In genomic region chr1:54983339-54983738, GRCm38 (mm10) we compare ENCODE assay signal across 8 mouse cellular contexts. TPM values are rescaled to one million over a fixed set of nuclear protein-coding genes. Genes with fewer than 3 reads are reported as not detected.
DNase-seq lines count a peak whose midpoint lies in the region; ATAC-seq and TF ChIP-seq lines count a peak whose summit lies in the region.

No protein-coding gene starts in this region.

- no peak for ATAC-seq in inflammation-experienced regulatory T-cells, adult 6 months

- no peak overlapping the region for H3K4me3 ChIP-seq in E14TG2a.4 (replicated peaks; ENCODE audit: low read length)

- intact Hi-C loops in gastrocnemius, postnatal 14 days (cut with DNase I; ENCODE audit: low total_unique reads), result no loop called here

- no peaks in the 10 kb centered on the region for H3K9me3 ChIP-seq in E14TG2a.4 (ENCODE audit: low read length)

- peaks cover 13% of the 10 kb centered on the region; the same call in 1 of the 2 replicates for H3K4me1 ChIP-seq in E14TG2a.4 (replicated peaks; ENCODE audit: low read depth, low read length)

- TF ChIP-seq CTCF in E14TG2a.4 (conservative IDR thresholded peaks at IDR 0.05; ENCODE audit: low read length), result peak; percentile 35; the same call in 1 of the 2 replicates

- no peaks in the 10 kb centered on the region for H3K27me3 ChIP-seq in E14TG2a.4 (ENCODE audit: insufficient read depth, low read length)

- peak; percentile 27 for DNase-seq in layer of hippocampus, adult 11-12 months (ENCODE audit: low spot score)
- no peak for DNase-seq in layer of hippocampus, postnatal 10 days (ENCODE audit: low spot score in 2 of 2)
- peak; percentile 31 for DNase-seq in Muller cell, postnatal 12 days (ENCODE audit: inconsistent ontology term)
- DNase-seq in kidney, adult 9 months, result peak; percentile 59
- DNase-seq in urinary bladder, adult 2 months (ENCODE audit: low spot score), result no peak
- DNase-seq in gastrocnemius, postnatal 14 days, result no peak

- peaks cover 50% of the 10 kb centered on the region for H3K36me3 ChIP-seq in E14TG2a.4 (ENCODE audit: insufficient read depth, low read length)

RNA-seq across cellular contexts. Expression of gene Sf3b1, which starts 43.9 kb away (rescaled TPM):
- total RNA-seq in layer of hippocampus, postnatal 10 days (2021), result 100 to 1,000 TPM; 168 to 180 TPM
- 100 to 1,000 TPM; 408 to 502 (median 410) TPM for polyA plus RNA-seq in inflammation-experienced regulatory T-cells, adult 6 months (2017; shearing (Covaris generic))
- polyA plus RNA-seq in urinary bladder, adult 2 months (2012; rRNA removed), result 156 and 180 TPM in 2 replicates
- total RNA-seq in gastrocnemius, postnatal 14 days (2021), result 10 to 100 TPM; 51.9 to 58.3 TPM

RNA-seq across cellular contexts. Expression of gene Ankrd44, which starts 57.2 kb away (rescaled TPM):
- 10 to 100 TPM; 37.8 to 38.1 TPM for total RNA-seq in layer of hippocampus, postnatal 10 days (2021)
- polyA plus RNA-seq in inflammation-experienced regulatory T-cells, adult 6 months (2017; shearing (Covaris generic)), result 100 to 1,000 TPM; 141 to 193 (median 187) TPM
- polyA plus RNA-seq in urinary bladder, adult 2 months (2012; rRNA removed), result 28.1 and 30.7 TPM in 2 replicates
- 10 to 100 TPM in 1 of 2 experiments, 1 to 10 TPM in 1; 7.6 to 11.4 TPM for total RNA-seq in gastrocnemius, postnatal 14 days (2021)

Comparison
In these comparisons a context has a peak if more than half of its experiments do, and no peak if none do; other contexts are left out.
1. DNase-seq: peak in layer of hippocampus, adult 11-12 months (single experiment), Muller cell, postnatal 12 days (single experiment) and kidney, adult 9 months (single experiment); none in layer of hippocampus, postnatal 10 days (0 of 2), urinary bladder, adult 2 months (single experiment) and gastrocnemius, postnatal 14 days (single experiment).